Mouse (Mus musculus) Patski (cell line): ENCODE measurements around the gene Ppia. TPM values are rescaled to one million over a fixed set of nuclear protein-coding genes. Genes with fewer than 3 reads are reported as not detected.
A peak's percentile ranks its signal among the peaks of the same experiment; 100 is the strongest.
"Not testable (repeated sequence)": the region's sequence is repeated elsewhere in the genome, so short reads cannot be mapped to it uniquely, and the experiment has no call there.

Experiments
- ATAC-seq: fragments of 100-300 bp; one replicate; pipeline ENCODE4 v1.8.0; 2021
- CTCF ChIA-PET: fragments of 350-600 bp; sonication (Branson Sonifier 250); formaldehyde crosslinking; loops from one replicate; lab custom pipeline; 2022; ENCODE audit warnings: inconsistent platforms; lab: Charles Lee
- POLR2A ChIA-PET: fragments of 350-600 bp; sonication (Branson Sonifier 250); formaldehyde crosslinking; loops from one replicate; lab custom pipeline; 2022; ENCODE audit warnings: antibody characterized with exemption, inconsistent platforms; lab: Charles Lee
- DNase-seq: peaks from one replicate; pipeline ENCODE4 v3.0.0-alpha.2; 2011; ENCODE audit warnings: low read depth, low spot score
- H3K27me3 ChIP-seq: fragments of 371-371 bp; one replicate; pipeline ENCODE4 v1.5.1; 2021
- CTCF ChIP-seq: fragments of 100-300 bp; IDR thresholded peaks from one replicate; pipeline ENCODE4 v1.5.1; 2021
- in situ Hi-C: fragments of 300-500 bp; cut with MboI; formaldehyde crosslinking; loops from 3 replicates; pipeline ENCODE4 v1.11.1; 2018; ENCODE audit warnings: low pct_unique_long_range_greater_than_20kb, mixed read lengths
- polyA plus RNA-seq: library from polyadenylated mRNA; unstranded; gene quantifications from one replicate; pipeline ENCODE4 v1.2.3, GENCODE M21; 2021

Gene Ppia
- 3,491 TPM for polyA plus RNA-seq

GRCm38 (mm10) chr11:6414751-6415550 is at the start of gene Ppia:
Gene Ppia, plus strand, starts transcription at chr11:6415443.
- peak; percentile 19 for ATAC-seq
- no peak for TF ChIP-seq CTCF
- DNase-seq = no peak
- in situ Hi-C loops = no loop called here
- no peaks in the 10 kb centered on the region for H3K27me3 ChIP-seq
- CTCF ChIA-PET = interaction anchor here (1.0 kb wide), 1 partner anchor 9 kb away, joined by 6 read pairs; no protein-coding TSS in a partner anchor
- POLR2A ChIA-PET = interaction anchor here (1.1 to 1.4 kb wide), 3 partner anchors 9 to 24 kb away, joined by 4 to 6 read pairs (median 4); no protein-coding TSS in a partner anchor

GRCm38 (mm10) chr11:6365885-6366284 is 49.4 kb upstream of the Ppia start:
- H3K27me3 ChIP-seq = no peaks in the 10 kb centered on the region
- peak; percentile 80 for TF ChIP-seq CTCF
- ATAC-seq = no peak
- no peak for DNase-seq
- in situ Hi-C loops = no loop called here
- CTCF ChIA-PET = interaction anchor here (0.7 to 3.6 kb wide), 2 partner anchors 11 to 46 kb away, joined by 6 to 18 read pairs; no protein-coding TSS in a partner anchor
- POLR2A ChIA-PET = no interaction called here

- ChIA-PET CTCF (interaction anchor here (0.7 to 3.6 kb wide), 2 partner anchors 11 to 45 kb away, joined by 6 to 18 read pairs; no protein-coding TSS in a partner anchor), POLR2A (no interaction called here)
- no peaks in the 10 kb centered on the region for H3K27me3 ChIP-seq
- no peak for TF ChIP-seq CTCF
- no peak for DNase-seq
- in situ Hi-C loops = no loop called here
- no peak for ATAC-seq
These were observed 48.8 kb upstream of the Ppia start for GRCm38 (mm10) chr11:6366434-6366833.

GRCm38 (mm10) chr11:6367156-6367555 is 48.1 kb upstream of the Ppia start:
- ATAC-seq (no peak), DNase-seq (no peak)
- in situ Hi-C loops = no loop called here
- no peak for TF ChIP-seq CTCF
- CTCF ChIA-PET = interaction anchor here (3.6 kb wide), 1 partner anchor 12 kb away, joined by 18 read pairs; no protein-coding TSS in a partner anchor
- H3K27me3 ChIP-seq = no peaks in the 10 kb centered on the region
- POLR2A ChIA-PET = no interaction called here

GRCm38 (mm10) chr11:6367986-6368385 is 47.3 kb upstream of the Ppia start:
- CTCF ChIA-PET = interaction anchor here (3.6 kb wide), 1 partner anchor 13 kb away, joined by 18 read pairs; no protein-coding TSS in a partner anchor
- ATAC-seq, H3K27me3 ChIP-seq, POLR2A ChIA-PET, DNase-seq, in situ Hi-C loops: not testable (repeated sequence)

- CTCF ChIA-PET = no interaction called here
These were observed 43.7 kb upstream of the Ppia start for GRCm38 (mm10) chr11:6371376-6372155.

GRCm38 (mm10) chr11:6372784-6373183 is 42.5 kb upstream of the Ppia start:
- no peak for ATAC-seq
- ChIA-PET CTCF (interaction anchor here (1.0 kb wide), 1 partner anchor 39 kb away, joined by 3 read pairs; no protein-coding TSS in a partner anchor), POLR2A (no interaction called here)
- H3K27me3 ChIP-seq = no peaks in the 10 kb centered on the region
- no peak for TF ChIP-seq CTCF
- no peak for DNase-seq
- in situ Hi-C loops = no loop called here

More at GRCm38 (mm10) chr11:6371376-6372155, 43.7 kb upstream of the Ppia start:
- in situ Hi-C loops = no loop called here
- no peak for TF ChIP-seq CTCF
- ATAC-seq = no peak
- POLR2A ChIA-PET = no interaction called here
- DNase-seq = no peak
- H3K27me3 ChIP-seq = no peaks in the 10 kb centered on the region

GRCm38 (mm10) chr11:6380916-6381315 is 34.3 kb upstream of the Ppia start:
- DNase-seq = no peak
- ATAC-seq = peak; percentile 87
- in situ Hi-C loops = no loop called here
- CTCF ChIA-PET = interaction anchor here (1.0 to 1.7 kb wide), 2 partner anchors 11 to 22 kb away, joined by 4 to 6 read pairs; no protein-coding TSS in a partner anchor
- no peak for TF ChIP-seq CTCF
- no peaks in the 10 kb centered on the region for H3K27me3 ChIP-seq
- POLR2A ChIA-PET = no interaction called here

GRCm38 (mm10) chr11:6388126-6388725 is 27.0 kb upstream of the Ppia start:
- in situ Hi-C loops = no loop called here
- no peak for DNase-seq
- TF ChIP-seq CTCF = no peak
- CTCF ChIA-PET = interaction anchor here (0.6 kb wide), 1 partner anchor 24 kb away, joined by 3 read pairs; no protein-coding TSS in a partner anchor
- H3K27me3 ChIP-seq = no peaks in the 10 kb centered on the region
- ATAC-seq = no peak
- POLR2A ChIA-PET = interaction anchor here (0.6 to 0.8 kb wide), 2 partner anchors 9 to 10 kb away, joined by 4 to 10 read pairs; no protein-coding TSS in a partner anchor
